Mouse (Mus musculus) layer of hippocampus, adult 8-10 months (tissue): ENCODE data around the gene Pnpo. TPM values are rescaled to one million over a fixed set of nuclear protein-coding genes. Genes with fewer than 3 reads are reported as not detected.

ENCODE experiments used
- DNase-seq, 2 experiments: peaks; one replicate each; pipeline ENCODE4 v3.0.0; 2022; ENCODE audit warnings: low spot score in 2 of 2
- total RNA-seq, 4 experiments: library from RNA; stranded (reverse); gene quantifications; 2 replicates each; pipeline ENCODE4 v1.2.4; 2022

Pnpo gene
- total RNA-seq, 4 experiments from 2014 or later, result 38.1 to 41.5 (median 39.6) TPM

DNA sequence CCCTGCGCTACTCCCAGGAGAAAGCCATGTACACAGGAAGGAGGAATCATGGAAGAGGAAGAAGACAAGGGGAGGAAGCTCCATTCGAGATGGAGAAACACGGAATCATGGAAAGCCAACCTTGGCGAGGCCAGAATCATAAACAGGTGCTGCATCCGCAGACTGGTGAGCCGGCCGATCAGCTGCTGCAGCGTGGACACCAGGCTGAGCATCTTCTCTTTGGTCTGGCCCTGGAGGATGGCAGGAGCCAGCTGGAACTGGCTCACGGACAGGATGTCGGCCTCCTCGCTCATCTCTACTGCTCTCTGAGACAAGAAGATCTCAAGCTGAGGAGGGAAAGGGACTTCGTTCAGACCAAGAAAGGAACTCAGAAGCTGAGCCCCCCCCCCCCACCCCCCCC is 35.2 kb downstream of the Pnpo start:
- no peak for DNase-seq

GRCm38 (mm10) chr11:96906431-96907161 is 37.2 kb downstream of the Pnpo start:
- no peak for DNase-seq

- peak in 1 of 2 experiments; percentile 52 for DNase-seq
Observed at GRCm38 (mm10) chr11:96902639-96903635, 40.8 kb downstream of the Pnpo start.

DNA sequence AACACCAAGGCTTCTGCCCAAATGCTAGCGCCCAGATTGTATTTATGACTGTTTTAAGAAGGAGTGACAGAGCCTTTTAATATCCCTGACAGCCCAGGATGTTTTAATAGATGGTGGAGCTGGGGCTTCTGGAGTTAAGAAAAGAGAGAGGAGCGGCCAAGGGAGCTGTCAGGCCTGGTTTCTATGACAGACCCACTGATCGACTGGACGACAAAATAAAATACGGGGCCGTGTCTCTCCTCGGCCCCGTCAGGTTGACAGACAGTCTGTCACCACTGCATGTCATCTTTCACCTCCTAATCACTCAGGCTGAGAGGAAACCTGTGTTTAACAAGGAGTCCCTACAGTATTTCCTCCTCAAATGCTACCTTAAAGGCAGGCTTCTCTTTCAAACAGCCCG is 42.5 kb downstream of the Pnpo start:
- DNase-seq, result no peak

DNA sequence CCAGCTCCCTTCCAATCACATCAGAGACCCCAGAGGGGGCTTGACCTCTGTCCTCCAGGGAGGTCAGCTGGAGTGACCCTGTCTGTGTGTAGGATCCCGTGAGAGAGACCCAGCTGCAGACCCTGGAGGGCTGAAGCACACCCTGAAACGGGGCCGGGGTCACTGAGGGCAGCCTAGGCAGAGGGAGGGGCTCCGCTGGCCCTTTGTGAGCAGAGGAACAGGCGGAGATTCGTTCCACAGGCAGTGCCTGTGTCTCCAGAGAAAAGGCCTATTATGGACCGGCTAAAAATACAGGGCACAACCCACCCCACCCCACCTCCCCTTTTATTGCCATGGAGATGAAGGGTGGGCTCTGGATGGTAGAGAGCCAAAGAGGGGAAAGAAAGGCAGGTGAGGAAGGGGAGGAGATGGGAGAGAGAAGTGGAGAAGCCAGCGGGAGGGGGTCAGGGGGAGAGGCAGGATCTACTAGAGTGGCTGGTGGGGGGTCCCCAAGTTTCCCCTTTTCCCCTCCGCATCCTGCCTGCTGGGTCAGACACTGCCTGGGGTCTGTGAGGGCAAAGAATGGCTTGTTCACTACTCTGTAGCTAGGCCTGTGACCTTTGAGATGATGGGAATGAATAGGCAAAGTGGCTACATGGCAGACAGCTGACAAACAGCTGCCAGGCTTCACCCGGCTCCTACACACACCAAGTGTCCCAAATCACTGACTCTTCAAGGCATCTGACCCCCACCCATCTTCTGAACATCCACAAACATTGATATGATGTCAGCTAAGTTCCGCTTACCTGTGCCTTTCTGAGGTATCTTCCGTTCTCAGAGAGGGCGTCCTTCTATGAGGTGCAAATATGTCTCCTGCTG is 44.1 kb downstream of the Pnpo start:
- DNase-seq, result no peak

GRCm38 (mm10) chr11:96895886-96896285 is 47.9 kb downstream of the Pnpo start:
- DNase-seq, result no peak

- DNase-seq, result no peak
Observed at GRCm38 (mm10) chr11:96893203-96893842, 50.5 kb downstream of the Pnpo start.

DNA sequence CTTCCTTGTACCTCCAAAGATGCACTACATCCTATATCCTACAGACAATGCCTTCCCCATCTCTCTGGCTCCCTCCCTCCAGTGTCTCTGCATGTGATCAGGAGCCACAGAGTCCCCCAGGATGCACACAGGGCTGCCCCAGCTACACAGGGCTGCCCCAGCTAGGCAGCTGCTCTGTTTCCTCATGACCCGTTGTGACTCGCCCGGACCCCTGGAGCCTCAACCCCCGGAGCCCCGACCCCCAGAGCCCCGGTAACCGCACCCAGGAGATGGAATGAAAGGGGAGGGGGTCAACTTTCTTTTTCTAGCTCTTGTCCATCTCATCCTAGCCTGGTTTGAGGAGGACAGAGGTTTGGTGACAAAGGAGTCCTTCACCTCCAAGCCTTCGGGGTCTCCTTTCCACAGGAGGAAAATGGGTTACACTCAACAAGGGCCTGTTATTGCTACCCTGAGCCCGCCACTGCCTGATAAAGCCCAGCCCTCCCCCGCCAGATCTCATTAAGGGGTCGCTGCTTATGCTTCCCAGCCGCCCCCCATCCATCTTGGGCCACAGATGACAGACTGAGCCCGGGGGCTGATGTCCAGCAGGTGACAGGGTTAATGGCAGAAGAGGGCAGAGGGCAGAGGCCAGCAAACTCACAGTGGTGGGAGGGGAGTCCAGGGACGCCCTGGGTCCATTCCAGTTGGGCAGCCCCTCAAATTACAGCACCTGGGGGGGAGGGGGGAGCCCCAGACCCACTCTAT is 51.8 kb downstream of the Pnpo start:
- no peak for DNase-seq

Other genes with a start within 250 kb of the Pnpo start
- 10 to 100 TPM; 43.8 to 60.8 (median 54.1) TPM for gene Snx11, start 166.4 kb downstream of the Pnpo start, total RNA-seq
- gene Cbx1, start 154.9 kb downstream of the Pnpo start, total RNA-seq, result 10 to 100 TPM; 40.1 to 52.0 (median 44.0) TPM
- gene Nfe2l1, start 114.0 kb downstream of the Pnpo start, total RNA-seq, result 100 to 1,000 TPM; 234 to 271 (median 260) TPM
- gene Copz2, start 94.1 kb downstream of the Pnpo start, total RNA-seq, result 10 to 100 TPM in 2 of 4 experiments, 1 to 10 TPM in 2; 8.2 to 11.6 (median 9.5) TPM
- gene Cdk5rap3, start 27.5 kb downstream of the Pnpo start, total RNA-seq, result 10 to 100 TPM; 33.9 to 49.1 (median 44.8) TPM
- not detected for gene Prr15l, start 15.9 kb downstream of the Pnpo start, total RNA-seq
- gene Sp2, start 39.0 kb upstream of the Pnpo start, total RNA-seq, result 10 to 100 TPM in 3 of 4 experiments, 1 to 10 TPM in 1; 9.6 to 14.2 (median 11.8) TPM
- gene Sp6, start 69.4 kb upstream of the Pnpo start, total RNA-seq, result 1 to 10 TPM in 3 of 4 experiments, under 1 TPM in 1; 0.83 to 1.7 (median 1.5) TPM
- 1 to 10 TPM; 4.3 to 6.9 (median 6.3) TPM for gene Scrn2, start 86.0 kb upstream of the Pnpo start, total RNA-seq
- gene Lrrc46, start 97.4 kb upstream of the Pnpo start, total RNA-seq, result 1 to 10 TPM in 2 of 4 experiments, under 1 TPM in 2; 0.87 to 1.9 (median 1.3) TPM
- gene Mrpl10, start 97.6 kb upstream of the Pnpo start, total RNA-seq, result 10 to 100 TPM; 76.3 to 85.2 (median 77.8) TPM
- 10 to 100 TPM; 18.6 to 21.7 (median 20.6) TPM for gene Osbpl7, start 106.6 kb upstream of the Pnpo start, total RNA-seq
- gene Tbx21, start 171.3 kb upstream of the Pnpo start, total RNA-seq, result under 1 TPM in 1 of 4 experiments, not detected in 3; 0.18 TPM
- gene Tbkbp1, start 207.5 kb upstream of the Pnpo start, total RNA-seq, result 10 to 100 TPM; 85.9 to 92.0 (median 89.4) TPM
- 100 to 1,000 TPM; 126 to 131 (median 130) TPM for gene Kpnb1, start 243.9 kb upstream of the Pnpo start, total RNA-seq